Mouse (Mus musculus) lung, adult 2 months (tissue): ENCODE measurements around the gene Mlec. TPM values are rescaled to one million over a fixed set of nuclear protein-coding genes. Genes with fewer than 3 reads are reported as not detected.

Experiments used
- DNase-seq: peaks from one replicate; pipeline ENCODE4 v3.0.0; 2022
- H3K4me1 ChIP-seq: fragments of 200-500 bp; 2 replicates; pipeline ENCODE4 v1.6.1; 2011; ENCODE audit warnings: low read length; ENCODE audit not compliant: control insufficient read depth, insufficient read depth
- H3K4me3 ChIP-seq: fragments of 200-500 bp; replicated peaks from 2 replicates; pipeline ENCODE3; 2011; ENCODE audit warnings: low read depth, mild to moderate bottlenecking, control low read depth, low read length; ENCODE audit errors: extremely low read depth
- CTCF ChIP-seq: fragments of 200-500 bp; IDR thresholded peaks from 2 replicates; pipeline ENCODE4 v1.5.1; 2011; ENCODE audit warnings: mild to moderate bottlenecking, low read length, control low read depth; ENCODE audit not compliant: insufficient read depth
- POLR2A ChIP-seq: fragments of 200-500 bp; IDR thresholded peaks from 2 replicates; pipeline ENCODE4 v1.6.1; 2011; ENCODE audit warnings: low read depth, mild to moderate bottlenecking, control low read depth, low read length, borderline replicate concordance; ENCODE audit errors: extremely low read depth
- WGBS: fragments of 180-500 bp; shearing (Covaris S2); methylation state at CpG from one replicate; pipeline ENCODE4 v1.1.7; 2018; 5-methylcytosine and 5-hydroxymethylcytosine counted together
- polyA plus RNA-seq: library from polyadenylated mRNA; depleted of rRNA; stranded (reverse); fragments of >200 nt; gene quantifications from 2 replicates; pipeline ENCODE4 v1.2.3, GENCODE M21; 2012

Mlec gene
- polyA plus RNA-seq, 1 experiment = 53.8 TPM

DNA sequence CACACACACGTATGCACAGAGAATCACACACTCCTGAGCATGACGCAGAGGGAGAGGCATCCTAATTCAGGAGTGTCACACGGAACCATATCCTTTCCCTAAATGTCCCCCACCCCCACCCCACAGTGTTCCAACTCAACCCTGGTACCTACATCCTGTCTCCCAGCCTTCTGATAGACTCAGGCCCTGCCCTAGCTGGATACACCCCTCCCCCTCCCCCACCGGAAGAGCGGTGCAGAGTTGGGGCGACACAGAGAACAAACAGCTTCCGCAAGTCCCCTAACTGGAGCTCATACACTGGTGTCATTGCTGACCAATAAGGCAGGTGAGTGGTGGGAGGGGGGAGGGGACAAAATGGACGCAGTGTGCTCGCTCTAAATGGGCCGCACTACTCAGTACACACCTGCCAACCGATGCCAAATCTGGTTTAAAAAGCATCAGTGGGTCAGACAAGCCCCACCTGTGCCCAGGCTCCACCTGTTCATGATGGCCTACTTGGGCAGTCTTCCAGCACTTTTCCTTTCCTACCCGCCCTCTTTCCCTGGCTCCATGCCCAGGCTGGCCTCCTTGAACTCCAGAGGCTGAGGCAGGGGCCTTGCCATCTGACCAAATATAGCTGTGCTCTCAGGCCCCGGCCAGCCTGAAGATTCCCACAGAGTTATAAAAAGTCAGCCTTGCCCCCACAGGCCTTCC lies 23.4 kb upstream of the Mlec start:
- TF ChIP-seq POLR2A (no peak), CTCF (no peak)
- H3K4me1 ChIP-seq = no peaks in the 10 kb centered on the region
- WGBS = 52% methylated on average over 13 of the region's 13 CpGs
- no peak for DNase-seq
- H3K4me3 ChIP-seq = no peak overlapping the region

DNA sequence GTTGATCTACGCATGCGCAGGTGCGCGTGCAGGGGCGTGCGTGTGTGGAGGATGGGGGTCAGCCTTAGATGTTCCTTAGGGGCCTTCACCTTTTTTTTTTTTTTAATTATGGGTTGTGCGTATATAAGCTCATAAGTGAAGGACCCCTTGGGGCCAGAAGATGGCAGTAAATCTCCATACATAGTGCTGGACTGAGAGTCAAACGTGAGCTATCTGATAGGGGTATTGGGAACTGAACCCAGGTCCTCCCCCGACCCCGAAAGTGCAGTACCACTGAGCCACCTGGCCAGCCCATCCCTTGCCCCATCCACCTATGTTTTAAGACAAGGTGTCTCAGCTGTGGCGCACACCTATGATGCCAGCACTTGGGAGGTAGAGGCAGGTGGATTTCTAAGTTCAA lies 21.6 kb upstream of the Mlec start:
- Histone ChIP-seq H3K4me3 (no peak overlapping the region), H3K4me1 (no peaks in the 10 kb centered on the region)
- 94% methylated on average over 11 of the region's 11 CpGs for WGBS
- no peak for DNase-seq
- TF ChIP-seq CTCF (no peak), POLR2A (no peak)

DNA sequence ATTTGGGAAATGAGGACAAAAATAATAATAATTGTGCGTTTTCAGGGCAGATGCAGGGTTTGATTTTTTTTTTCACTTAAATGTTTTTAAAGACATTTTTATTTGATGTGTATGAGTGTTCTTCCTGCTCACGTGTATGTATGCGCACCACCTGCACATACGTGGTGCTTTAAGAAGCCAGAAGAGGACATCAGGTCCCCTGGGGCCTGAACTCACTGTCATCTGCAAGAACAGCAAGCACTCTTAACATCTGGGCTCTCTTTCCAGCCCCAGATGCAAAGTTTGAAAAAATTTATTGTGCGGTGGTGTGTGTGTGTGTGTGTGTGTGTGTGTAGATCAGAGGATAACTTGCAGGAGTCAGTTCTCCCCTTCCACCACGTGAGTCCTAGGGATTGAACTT lies 19.9 kb upstream of the Mlec start:
- no peak overlapping the region for H3K4me3 ChIP-seq
- no peak for DNase-seq
- no peak for TF ChIP-seq CTCF
- no peak for TF ChIP-seq POLR2A
- H3K4me1 ChIP-seq = no peaks in the 10 kb centered on the region
- 74% methylated on average over 6 of the region's 6 CpGs for WGBS

DNA sequence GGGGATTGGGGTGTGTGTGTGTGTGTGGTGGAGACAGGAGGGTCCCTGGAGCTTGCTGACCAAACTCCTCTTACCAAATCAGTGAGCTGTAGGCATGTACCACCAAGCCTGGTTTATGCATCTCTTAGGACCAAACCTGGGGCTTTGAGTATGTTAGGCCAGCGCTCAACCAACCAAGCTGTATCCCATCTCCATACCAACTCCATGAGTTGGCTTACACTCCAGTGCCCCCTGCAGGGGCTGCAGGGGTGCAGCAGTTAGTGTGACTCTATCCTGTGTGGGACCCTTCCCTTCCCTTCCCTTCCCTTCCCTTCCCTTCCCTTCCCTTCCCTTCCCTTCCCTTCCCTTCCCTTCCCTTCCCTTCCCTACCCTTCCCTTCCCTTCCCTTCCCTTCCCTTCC lies 16.6 kb upstream of the Mlec start:
- DNase-seq = no peak
- no peaks in the 10 kb centered on the region for H3K4me1 ChIP-seq
- 88% methylated on average over 1 of the region's 1 CpGs for WGBS
- H3K4me3 ChIP-seq = no peak overlapping the region
- peak; percentile 69 for TF ChIP-seq CTCF
- no peak for TF ChIP-seq POLR2A

DNA sequence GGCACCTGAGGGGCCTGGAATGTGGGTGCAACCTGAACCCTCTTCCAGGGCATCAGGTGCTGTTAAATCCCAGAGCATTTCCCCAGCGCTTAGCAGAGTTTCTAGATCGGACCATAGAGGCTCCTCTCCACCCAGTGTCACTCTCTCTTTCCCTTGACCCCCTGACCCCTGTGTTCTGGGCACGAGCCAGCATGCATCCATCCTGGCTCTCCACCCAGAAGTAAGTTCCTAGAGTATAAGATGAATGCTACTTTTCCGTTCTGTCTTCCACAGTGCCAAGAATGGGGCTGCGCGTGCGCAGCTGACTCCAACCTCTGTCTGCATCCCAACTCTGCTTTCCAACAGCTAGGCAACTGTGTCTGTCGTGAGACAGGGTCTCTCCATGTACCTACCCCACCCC lies 12.2 kb upstream of the Mlec start:
- TF ChIP-seq POLR2A (no peak), CTCF (no peak)
- WGBS = 68% methylated on average over 8 of the region's 8 CpGs
- Histone ChIP-seq H3K4me3 (no peak overlapping the region), H3K4me1 (peaks cover 9% of the 10 kb centered on the region)
- no peak for DNase-seq

DNA sequence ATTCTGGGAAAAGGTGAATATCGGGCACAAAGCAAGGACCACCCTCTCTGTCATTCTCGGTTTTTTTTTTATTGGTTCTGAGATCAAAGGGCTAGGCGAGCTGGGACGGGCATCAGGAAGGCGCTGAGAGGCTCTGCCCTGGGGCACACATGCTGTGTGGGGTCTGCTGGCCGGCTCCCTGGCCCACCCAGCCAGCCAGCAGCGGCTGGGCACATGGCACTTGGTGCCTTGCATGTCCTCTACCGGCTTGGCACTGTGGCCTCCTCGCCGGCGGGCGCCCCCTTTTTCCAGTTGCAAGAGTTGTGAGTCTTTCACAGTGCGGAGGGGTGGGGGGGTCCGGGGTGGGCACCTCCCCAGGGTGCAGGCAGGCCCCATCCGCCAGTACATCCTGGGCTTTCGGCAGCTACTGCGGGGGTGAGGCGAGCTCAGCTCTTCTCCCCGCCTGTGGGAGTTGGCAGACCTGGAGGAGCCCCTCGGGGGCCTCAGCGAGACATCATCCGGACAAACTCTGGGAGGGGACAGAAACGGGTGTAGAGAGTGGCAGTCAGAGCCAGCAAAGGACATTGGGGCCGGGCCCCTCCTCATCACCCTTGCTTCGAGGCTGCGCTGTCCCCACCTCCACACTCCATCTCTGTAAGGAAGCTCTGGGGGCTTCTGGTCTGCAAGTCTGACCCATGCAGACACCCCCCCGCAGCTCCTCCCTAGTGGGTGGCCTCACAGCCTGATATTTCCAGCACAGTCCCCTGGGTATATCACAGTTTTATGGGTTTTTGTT lies 10.8 kb upstream of the Mlec start:
- H3K4me3 ChIP-seq = no peak overlapping the region
- no peak for DNase-seq
- no peak for TF ChIP-seq CTCF
- TF ChIP-seq POLR2A = no peak
- H3K4me1 ChIP-seq = peaks cover 9% of the 10 kb centered on the region
- 58% methylated on average over 27 of the region's 27 CpGs for WGBS

DNA sequence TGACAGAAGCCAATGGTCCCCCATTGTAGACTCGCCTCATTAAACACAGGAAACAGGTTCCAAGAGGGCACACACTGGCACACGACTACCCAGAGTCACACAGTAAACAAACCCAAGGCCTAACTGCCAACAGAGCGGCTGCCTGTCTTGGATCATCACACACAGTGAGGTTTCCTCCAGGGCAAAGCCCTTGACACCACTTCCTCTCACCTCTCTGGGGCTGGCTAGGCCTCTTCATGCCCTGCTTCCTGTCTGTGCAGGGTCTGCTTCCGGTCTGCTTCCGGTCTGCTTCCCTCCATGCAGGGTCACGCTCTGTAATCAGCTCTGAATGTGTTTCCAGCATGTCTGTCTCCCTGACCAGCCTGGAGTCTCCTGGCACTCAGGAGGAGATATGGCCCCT lies 9.4 kb upstream of the Mlec start:
- peaks cover 9% of the 10 kb centered on the region for H3K4me1 ChIP-seq
- no peak overlapping the region for H3K4me3 ChIP-seq
- no peak for DNase-seq
- WGBS = 34% methylated on average over 6 of the region's 6 CpGs
- TF ChIP-seq POLR2A (no peak), CTCF (no peak)

DNA sequence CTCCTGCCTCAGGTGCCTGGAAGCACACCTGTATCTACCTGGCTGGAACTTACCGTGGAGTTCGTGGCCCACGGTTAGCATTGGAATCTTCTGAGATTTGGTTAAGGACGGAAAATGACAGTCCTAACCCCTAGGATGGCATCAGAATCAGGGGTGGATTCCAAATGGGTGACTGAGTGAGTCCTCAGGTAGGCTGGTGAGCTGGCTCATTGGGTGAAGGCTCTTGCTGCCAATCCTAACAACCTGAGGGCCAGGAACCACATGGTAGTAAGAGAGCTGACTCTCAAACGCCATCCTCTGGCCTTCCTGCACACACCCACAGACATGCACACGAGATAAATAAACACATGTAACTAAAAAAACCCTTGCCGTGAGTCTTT lies 8.8 kb upstream of the Mlec start:
- no peak overlapping the region for H3K4me3 ChIP-seq
- 64% methylated on average over 7 of the region's 7 CpGs for WGBS
- TF ChIP-seq CTCF = no peak
- TF ChIP-seq POLR2A = no peak
- peaks cover 9% of the 10 kb centered on the region for H3K4me1 ChIP-seq
- no peak for DNase-seq

DNA sequence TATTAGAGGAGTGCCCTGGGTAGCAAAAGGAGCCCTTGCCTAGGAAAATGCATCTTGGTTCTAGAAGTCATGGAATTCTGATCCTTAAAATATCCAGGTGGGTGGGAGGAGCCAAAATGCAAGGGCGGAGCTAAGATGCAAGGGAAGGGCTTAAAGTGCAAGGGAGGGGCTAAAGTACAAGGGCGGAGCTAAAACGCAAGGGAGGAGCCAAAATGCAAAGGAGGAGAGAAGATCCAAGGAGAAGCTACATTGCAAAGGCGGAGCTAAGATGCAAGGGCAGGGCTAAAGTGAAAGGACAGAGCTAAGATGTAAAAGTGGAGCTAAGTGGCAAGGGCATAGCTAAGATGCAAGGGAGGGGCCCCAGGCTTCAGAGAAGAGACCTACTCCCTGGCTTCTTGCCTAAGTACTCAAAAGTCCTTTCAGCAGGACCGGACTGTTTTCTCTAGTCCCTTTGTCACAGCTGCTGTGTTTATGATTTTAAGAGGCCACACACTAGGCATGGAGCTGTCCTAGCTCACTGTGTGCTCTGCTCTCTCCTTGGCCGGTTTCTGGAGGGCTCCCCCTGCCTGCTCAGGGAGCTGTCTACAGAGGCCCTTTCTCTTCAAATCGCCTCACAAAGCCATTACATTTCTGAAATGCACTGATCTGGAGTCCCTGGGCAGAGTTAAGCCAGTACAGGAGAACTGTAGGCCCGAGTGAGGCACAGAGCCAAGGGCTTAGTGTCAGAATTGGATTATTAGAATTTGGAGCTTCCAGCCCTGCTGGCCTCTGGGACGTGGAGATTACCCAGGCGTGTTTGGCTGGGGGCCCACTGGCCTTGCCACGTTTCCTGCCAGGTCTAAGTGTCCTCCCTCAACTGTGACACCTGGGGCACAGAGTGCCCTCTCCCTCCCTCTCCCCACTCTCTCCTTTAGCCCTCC lies 8.2 kb upstream of the Mlec start:
- H3K4me3 ChIP-seq = no peak overlapping the region
- H3K4me1 ChIP-seq = peaks cover 12% of the 10 kb centered on the region
- TF ChIP-seq POLR2A = no peak
- TF ChIP-seq CTCF = no peak
- WGBS = 49% methylated on average over 11 of the region's 11 CpGs
- DNase-seq = no peak
